Mouse (Mus musculus): ENCODE data around the gene Tmem185a. TPM values are rescaled to one million over a fixed set of nuclear protein-coding genes. Genes with fewer than 3 reads are reported as not detected.
"Not testable (repeated sequence)": the region's sequence is repeated elsewhere in the genome, so short reads cannot be mapped to it uniquely, and the experiment has no call there.

Tmem185a gene
- total RNA-seq (2021), result 10 to 100 TPM; 51.4 to 64.5 TPM

DNA sequence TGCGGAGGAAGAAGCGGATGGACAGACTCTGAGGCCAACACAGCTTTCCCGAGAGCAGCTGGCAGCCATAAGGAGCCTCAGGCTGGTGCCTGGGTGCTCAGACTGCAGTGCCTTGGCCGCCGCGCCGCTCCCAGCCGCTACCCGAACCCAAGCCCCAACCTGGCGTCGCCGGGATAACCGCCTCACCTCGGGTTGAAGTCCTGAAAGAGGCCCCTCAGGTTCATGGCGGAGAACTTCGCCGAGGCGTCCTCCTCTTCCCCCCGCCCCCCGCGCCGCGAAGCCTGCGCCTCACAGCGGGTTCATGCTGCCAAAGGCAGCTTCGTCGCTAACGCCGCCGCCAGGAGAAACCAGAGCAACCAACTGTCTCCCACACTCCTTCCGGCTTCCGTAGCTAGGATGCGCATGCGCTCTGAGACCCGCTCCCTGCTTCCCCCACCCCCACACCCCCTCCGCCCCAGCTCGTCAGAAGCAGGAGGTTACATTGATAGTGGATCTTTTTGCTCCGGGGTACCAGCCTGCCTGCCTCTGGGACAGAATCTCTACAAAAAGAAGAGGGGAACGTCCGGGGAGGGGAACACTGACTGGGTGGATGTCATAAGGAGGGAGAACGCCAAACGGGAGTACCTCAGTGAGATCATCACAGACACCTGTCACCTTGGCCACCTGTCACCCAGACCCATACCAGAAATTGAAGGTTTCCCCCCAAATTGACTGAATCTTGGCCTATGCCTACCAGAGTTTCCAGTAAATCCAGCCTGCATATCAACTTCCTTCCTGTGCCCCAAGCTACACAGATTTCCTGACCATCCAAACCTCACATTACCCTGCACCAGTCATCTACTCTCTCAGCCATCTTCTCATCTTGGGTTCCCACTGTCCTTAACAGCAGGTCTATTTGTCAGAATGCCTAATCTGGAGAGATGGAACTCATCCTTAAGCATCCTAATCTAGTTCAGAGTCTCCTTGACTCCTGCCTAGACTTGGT lies at the start of gene Tmem185a:
Tmem185a (minus strand) TSS at position 389 of the 985 bp plus-strand sequence.
- intact Hi-C loops (cut with DNase I), result loop anchor here (1.0 kb wide), 1 partner anchor 91 kb away; no protein-coding TSS in a partner anchor
- DNase-seq (ENCODE audit: low spot score in 2 of 2), result peak; percentile 78 to 85

DNA sequence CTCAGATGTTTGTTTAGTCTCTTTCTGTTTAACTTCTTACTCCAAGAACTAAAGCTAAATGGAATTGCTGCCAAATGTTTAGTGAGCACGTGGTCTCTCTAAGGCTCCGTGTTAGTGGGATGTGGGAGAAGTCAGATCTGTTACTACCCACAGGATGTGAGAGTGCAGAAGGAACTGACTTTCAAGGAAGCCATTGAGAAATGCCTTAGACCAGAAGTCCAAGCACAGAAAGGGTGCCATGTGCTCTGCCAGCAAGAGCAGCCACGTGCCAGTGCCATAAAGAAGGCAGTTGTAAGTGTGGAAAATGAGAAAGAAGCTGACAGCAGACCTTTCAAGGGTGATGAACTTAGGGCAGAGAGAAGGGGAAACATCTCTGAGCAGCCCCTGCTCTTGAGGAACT lies 37.4 kb upstream of the Tmem185a start:
- intact Hi-C loops (cut with DNase I), result not testable (repeated sequence)
- DNase-seq (ENCODE audit: low spot score in 2 of 2), result peak in 1 of 2 experiments; percentile 1

DNA sequence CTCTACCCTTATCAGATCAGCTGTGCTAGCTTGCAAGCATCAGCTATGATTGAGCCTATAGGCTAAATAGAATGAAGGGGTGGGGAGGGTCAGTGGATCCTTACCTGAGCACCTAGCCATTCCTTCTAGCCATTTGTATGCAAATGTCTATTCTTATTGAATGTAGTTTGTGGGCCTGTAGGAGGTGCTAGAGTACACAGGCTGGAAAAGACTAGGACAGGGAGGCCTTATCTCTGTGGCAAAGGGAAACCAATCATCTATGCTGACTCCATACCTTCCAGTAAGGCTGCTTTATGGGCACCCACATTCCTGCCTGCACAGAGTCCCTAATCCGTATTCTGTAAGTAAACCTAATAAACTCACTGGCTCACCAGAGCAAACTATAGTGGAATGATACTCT lies 10.3 kb upstream of the Tmem185a start:
- intact Hi-C loops (cut with DNase I); DNase-seq (ENCODE audit: low spot score in 2 of 2): not testable (repeated sequence)

DNA sequence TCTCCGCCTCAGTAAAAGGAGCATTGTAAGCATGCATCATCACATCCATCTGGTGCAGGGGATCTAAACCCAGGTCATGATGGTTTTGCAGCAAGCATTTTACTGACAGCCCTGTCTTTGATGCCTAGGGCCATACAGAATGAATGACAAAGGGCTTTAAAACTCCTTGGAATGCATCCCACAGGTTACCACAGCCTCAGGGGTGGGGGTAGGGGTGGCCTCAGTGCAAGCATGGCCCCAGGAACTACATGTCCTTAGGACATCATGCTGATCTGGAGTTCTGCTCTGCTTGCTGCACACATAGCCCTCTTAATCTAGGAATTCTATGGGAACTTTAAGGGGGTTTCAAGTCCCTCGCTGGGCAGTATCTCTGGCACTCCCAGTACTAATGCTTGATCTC lies 5.2 kb upstream of the Tmem185a start:
- intact Hi-C loops (cut with DNase I), result no loop called here
- DNase-seq (ENCODE audit: low spot score in 2 of 2), result no peak

DNA sequence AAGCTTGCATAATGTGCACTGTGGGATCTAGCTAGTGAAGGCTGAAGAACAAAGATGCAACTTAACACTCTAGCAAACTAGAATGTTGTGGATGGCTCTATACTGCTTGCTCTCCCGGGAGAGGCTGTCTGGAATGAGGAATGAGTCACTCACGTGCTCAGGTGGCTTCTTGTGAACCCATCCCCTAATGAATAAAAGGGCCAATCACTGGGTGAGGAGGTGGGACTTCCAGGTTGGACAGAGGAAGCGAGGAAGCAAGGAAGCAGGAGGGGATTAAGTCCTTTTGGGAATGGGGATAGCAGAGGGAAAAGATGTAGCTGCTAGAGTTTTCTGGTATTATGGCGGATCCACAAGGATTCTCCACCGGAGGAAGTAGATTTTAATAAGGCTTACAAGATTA lies 1.7 kb upstream of the Tmem185a start:
- intact Hi-C loops (cut with DNase I), result no loop called here
- DNase-seq (ENCODE audit: low spot score in 2 of 2), result no peak

DNA sequence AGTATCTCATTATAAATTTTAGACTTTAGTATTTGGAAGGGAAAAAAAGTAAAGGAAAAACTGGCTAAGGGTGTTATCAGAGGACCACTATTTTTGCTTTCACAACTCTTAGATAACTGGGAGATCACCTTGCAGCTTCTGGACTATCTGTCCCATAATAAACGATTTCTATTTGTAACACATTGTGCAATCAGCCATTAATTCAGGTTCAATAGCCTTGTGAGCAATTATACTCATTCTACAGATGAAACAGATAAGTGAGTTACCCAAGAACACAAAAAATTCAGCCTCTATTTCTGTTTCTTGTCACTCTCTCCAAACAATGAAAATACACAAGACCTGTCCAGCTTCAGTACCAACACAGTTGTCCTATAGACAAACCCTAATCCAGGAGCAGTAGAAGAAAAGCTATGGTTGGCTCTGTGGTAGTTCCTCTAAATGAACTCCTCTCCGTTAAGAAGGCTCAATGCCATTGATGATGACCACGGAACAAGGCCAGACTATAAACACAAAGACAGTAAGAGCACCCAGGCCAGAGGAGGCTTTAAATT lies 1.7 kb downstream of the Tmem185a start:
- no peak for DNase-seq (ENCODE audit: low spot score in 2 of 2)
- intact Hi-C loops (cut with DNase I), result no loop called here

DNA sequence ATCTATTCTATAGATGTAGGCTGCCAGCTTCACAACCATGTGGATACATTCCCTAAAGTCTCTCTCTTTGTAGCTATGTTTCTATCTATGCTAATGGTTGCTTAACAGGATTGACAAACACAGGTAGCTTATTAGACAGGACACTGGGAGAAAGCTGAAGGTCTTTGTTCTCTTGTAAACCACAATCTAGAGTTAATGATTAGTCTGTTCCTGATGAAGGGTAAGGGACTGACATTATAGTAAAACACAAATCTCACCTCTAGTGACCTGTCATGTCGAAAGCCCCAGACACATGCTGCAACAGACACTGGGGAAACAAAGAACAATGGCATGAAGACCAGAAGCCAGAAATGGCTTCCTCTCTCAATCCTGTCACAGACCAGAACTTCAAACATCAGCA lies 10.1 kb downstream of the Tmem185a start:
- intact Hi-C loops (cut with DNase I), result loop anchor here (10.0 kb wide), 1 partner anchor 98 kb away; no protein-coding TSS in a partner anchor
- no peak for DNase-seq (ENCODE audit: low spot score in 2 of 2)

DNA sequence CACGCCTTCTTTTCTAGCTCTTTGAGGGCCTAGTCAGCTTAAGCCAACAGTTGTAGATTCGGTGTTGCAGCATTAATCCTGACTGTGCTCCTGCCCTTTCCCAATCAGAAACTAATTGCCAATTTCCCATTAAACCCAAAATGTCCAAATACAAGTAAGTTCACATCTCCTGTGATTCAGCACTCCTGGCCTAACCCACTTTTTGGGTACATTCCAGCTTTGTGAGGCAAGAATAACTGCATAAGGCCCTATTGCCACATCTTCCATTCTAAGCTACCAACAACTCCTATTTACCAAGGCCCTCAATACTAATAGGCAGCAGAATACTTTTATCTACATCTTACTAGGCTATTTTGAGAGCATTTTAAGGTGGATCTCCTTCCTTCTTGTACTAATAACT lies 11.5 kb downstream of the Tmem185a start:
- DNase-seq (ENCODE audit: low spot score in 2 of 2), result no peak
- intact Hi-C loops (cut with DNase I), result loop anchor here (10.0 kb wide), 1 partner anchor 99 kb away; no protein-coding TSS in a partner anchor

DNA sequence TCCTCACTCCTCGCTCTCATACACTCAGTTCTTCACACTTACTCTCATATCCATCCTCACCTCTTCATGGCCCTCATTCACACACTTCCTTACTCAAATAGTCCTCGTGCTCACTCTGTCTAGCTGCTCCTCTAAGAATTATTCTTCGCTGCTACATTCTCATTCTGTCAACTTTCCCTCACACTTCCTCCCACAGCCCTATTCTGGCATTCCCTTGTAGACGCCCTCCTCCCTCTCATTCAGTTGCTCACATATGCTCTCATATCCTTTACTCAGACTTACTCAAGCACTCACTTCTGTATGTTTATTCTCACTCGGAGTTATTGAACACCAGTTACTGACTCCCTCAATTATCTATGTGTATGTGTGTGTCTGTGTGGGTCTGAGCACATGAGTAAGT lies 13.4 kb downstream of the Tmem185a start:
- intact Hi-C loops (cut with DNase I), result loop anchor here (10.0 kb wide), 1 partner anchor 101 kb away; no protein-coding TSS in a partner anchor
- peak; percentile 13 to 67 for DNase-seq (ENCODE audit: low spot score in 2 of 2)

DNA sequence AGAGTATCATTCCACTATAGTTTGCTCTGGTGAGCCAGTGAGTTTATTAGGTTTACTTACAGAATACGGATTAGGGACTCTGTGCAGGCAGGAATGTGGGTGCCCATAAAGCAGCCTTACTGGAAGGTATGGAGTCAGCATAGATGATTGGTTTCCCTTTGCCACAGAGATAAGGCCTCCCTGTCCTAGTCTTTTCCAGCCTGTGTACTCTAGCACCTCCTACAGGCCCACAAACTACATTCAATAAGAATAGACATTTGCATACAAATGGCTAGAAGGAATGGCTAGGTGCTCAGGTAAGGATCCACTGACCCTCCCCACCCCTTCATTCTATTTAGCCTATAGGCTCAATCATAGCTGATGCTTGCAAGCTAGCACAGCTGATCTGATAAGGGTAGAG lies 24.6 kb downstream of the Tmem185a start:
- intact Hi-C loops (cut with DNase I), result not testable (repeated sequence)

DNA sequence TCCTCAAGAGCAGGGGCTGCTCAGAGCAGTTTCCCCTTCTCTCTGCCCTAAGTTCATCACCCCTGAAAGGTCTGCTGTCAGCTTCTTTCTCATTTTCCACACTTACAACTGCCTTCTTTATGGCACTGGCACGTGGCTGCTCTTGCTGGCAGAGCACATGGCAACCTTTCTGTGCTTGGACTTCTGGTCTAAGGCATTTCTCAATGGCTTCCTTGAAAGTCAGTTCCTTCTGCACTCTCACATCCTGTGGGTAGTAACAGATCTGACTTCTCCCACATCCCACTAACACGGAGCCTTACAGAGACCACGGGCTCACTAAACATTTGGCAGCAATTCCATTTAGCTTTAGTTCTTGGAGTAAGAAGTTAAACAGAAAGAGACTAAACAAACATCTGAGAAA lies 51.5 kb downstream of the Tmem185a start:
- intact Hi-C loops (cut with DNase I); DNase-seq (ENCODE audit: low spot score in 2 of 2): not testable (repeated sequence)

More for the DNA sequence above, 24.6 kb downstream of the Tmem185a start:
- not testable (repeated sequence) for DNase-seq (ENCODE audit: low spot score in 2 of 2)

Other genes starting within 250 kb of the Tmem185a start
- gene Ids, start 112.1 kb downstream of the Tmem185a start, total RNA-seq (2021), result 100 to 1,000 TPM; 350 to 363 TPM
- 10 to 100 TPM; 11.4 to 12.4 TPM for gene 1110012L19Rik, start 91.3 kb downstream of the Tmem185a start, total RNA-seq (2021)